Mouse (Mus musculus) stomach, postnatal 0 days (tissue): ENCODE measurements around the gene Ggct. TPM values are rescaled to one million over a fixed set of nuclear protein-coding genes. Genes with fewer than 3 reads are reported as not detected.

Experiments used
- ATAC-seq: fragments of 200-750 bp; cut with Nextera tagmentation; 2 replicates; pipeline ENCODE4 v1.8.0; 2017; ENCODE audit not compliant: low FRiP score, low TSS enrichment
- DNase-seq: peaks from one replicate; pipeline ENCODE4 v3.0.0-alpha.2; 2016; ENCODE audit warnings: low spot score
- H3K27ac ChIP-seq: fragments of 300-500 bp; sonication (generic); replicated peaks from 2 replicates; pipeline ENCODE4 v1.5.1; 2014; ENCODE audit warnings: mild to moderate bottlenecking, control low read depth
- H3K27me3 ChIP-seq: fragments of 300-500 bp; sonication (generic); 2 replicates; pipeline ENCODE4 v1.6.1; 2014; ENCODE audit warnings: low read length; ENCODE audit not compliant: control insufficient read depth, insufficient read depth
- H3K36me3 ChIP-seq: fragments of 300-500 bp; sonication (generic); 2 replicates; pipeline ENCODE4 v1.6.1; 2014; ENCODE audit warnings: low read length, mixed read lengths; ENCODE audit not compliant: control insufficient read depth, insufficient read depth
- H3K4me1 ChIP-seq: fragments of 300-500 bp; sonication (generic); replicated peaks from 2 replicates; pipeline ENCODE4 v1.6.1; 2014; ENCODE audit warnings: antibody characterized with exemption; ENCODE audit not compliant: control insufficient read depth, insufficient read depth
- H3K4me2 ChIP-seq: fragments of 300-500 bp; sonication (generic); replicated peaks from 2 replicates; pipeline ENCODE4 v1.6.1; 2014; ENCODE audit warnings: low read depth, mild to moderate bottlenecking, control low read depth, moderate library complexity
- H3K4me3 ChIP-seq: fragments of 300-500 bp; sonication (generic); 2 replicates; pipeline ENCODE4 v1.5.1; 2014; ENCODE audit warnings: low read depth, low read length, control low read depth
- H3K9ac ChIP-seq: fragments of 300-500 bp; sonication (generic); 2 replicates; pipeline ENCODE4 v1.6.1; 2014; ENCODE audit warnings: mild to moderate bottlenecking, low read length, control low read depth, mixed read lengths
- H3K9me3 ChIP-seq: fragments of 300-500 bp; sonication (generic); 2 replicates; pipeline ENCODE4 v1.6.1; 2016; ENCODE audit warnings: low read length; ENCODE audit not compliant: control insufficient read depth
- CTCF ChIP-seq: IDR thresholded peaks from 2 replicates; pipeline ENCODE4 v1.5.1; 2016; ENCODE audit warnings: antibody characterized with exemption, low read depth, mild to moderate bottlenecking, moderate library complexity
- EP300 ChIP-seq: optimal IDR thresholded peaks from 2 replicates; pipeline ENCODE3; 2016; ENCODE audit warnings: antibody characterized with exemption
- WGBS: fragments of 180-500 bp; shearing (Covaris S2); extraction: QIAGEN DNeasy Blood & Tissue Kit; methylation state at CpG from one replicate; pipeline ENCODE4 v1.1.7; 2014; 5-methylcytosine and 5-hydroxymethylcytosine counted together
- polyA plus RNA-seq: library from polyadenylated mRNA; unstranded; fragments of >200 nt; fragmentation: Nextera tagmentation; extraction: Ambion mirVana; gene quantifications from 2 replicates; pipeline ENCODE4 v1.2.1, GENCODE M21; 2015

Ggct gene
- polyA plus RNA-seq, 1 experiment from 2014 or later = 9.3 TPM

GRCm38 (mm10) chr6:55002438-55002837, 9.7 kb upstream of the Ggct start:
- no peak overlapping the region for H3K9ac ChIP-seq
- TF ChIP-seq CTCF (no peak), EP300 (no peak)
- H3K9me3 ChIP-seq = no peaks in the 10 kb centered on the region
- H3K36me3 ChIP-seq = no peaks in the 10 kb centered on the region
- ATAC-seq (no peak), DNase-seq (no peak)
- H3K4me3 ChIP-seq = no peak overlapping the region
- H3K27me3 ChIP-seq = no peaks in the 10 kb centered on the region
- H3K4me2 ChIP-seq = no peak overlapping the region
- no peak overlapping the region for H3K27ac ChIP-seq
- H3K4me1 ChIP-seq = no peaks in the 10 kb centered on the region
- 45% methylated on average over 4 of the region's 4 CpGs for WGBS

- H3K36me3 ChIP-seq = no peaks in the 10 kb centered on the region
- no peaks in the 10 kb centered on the region for H3K9me3 ChIP-seq
- no peaks in the 10 kb centered on the region for H3K4me1 ChIP-seq
- H3K27me3 ChIP-seq = no peaks in the 10 kb centered on the region
- no peak overlapping the region for H3K4me3 ChIP-seq
- H3K9ac ChIP-seq = no peak overlapping the region
- DNase-seq (no peak), ATAC-seq (no peak)
- no peak overlapping the region for H3K4me2 ChIP-seq
- WGBS = 68% methylated on average over 4 of the region's 4 CpGs
- no peak overlapping the region for H3K27ac ChIP-seq
- TF ChIP-seq CTCF (no peak), EP300 (no peak)
These were observed 8.6 kb upstream of the Ggct start for GRCm38 (mm10) chr6:55001320-55001719.

DNA sequence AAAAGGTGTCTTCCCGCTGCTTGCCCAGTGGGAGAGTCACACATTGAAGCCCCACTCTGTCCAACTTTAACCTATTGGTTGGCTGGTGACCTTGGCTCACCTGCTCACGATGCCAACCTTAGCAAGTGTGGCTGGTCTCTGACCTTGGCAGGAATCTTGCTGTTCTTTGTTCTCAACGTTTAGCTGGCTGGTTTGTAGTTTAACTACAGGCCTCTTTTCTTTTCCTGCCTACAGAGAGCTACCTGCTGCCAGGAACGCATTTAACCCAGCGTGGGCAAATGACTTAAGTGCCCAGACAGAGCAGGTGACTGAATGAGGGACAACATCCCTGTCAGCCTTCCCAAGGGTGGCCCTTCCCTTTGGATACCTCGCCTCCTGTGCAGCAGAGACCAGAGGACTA, 5.0 kb upstream of the Ggct start:
- H3K4me3 ChIP-seq = no peak overlapping the region
- 78% methylated on average over 6 of the region's 6 CpGs for WGBS
- TF ChIP-seq EP300 (no peak), CTCF (no peak)
- no peaks in the 10 kb centered on the region for H3K27me3 ChIP-seq
- no peak for ATAC-seq
- H3K36me3 ChIP-seq = no peaks in the 10 kb centered on the region
- H3K4me1 ChIP-seq = no peaks in the 10 kb centered on the region
- no peak overlapping the region for H3K4me2 ChIP-seq
- no peak overlapping the region for H3K9ac ChIP-seq
- no peaks in the 10 kb centered on the region for H3K9me3 ChIP-seq
- no peak for DNase-seq
- no peak overlapping the region for H3K27ac ChIP-seq

GRCm38 (mm10) chr6:54996361-54996760, 3.6 kb upstream of the Ggct start:
- no peak overlapping the region for H3K4me3 ChIP-seq
- WGBS = 81% methylated on average over 3 of the region's 3 CpGs
- H3K27me3 ChIP-seq = no peaks in the 10 kb centered on the region
- H3K9ac ChIP-seq = no peak overlapping the region
- TF ChIP-seq EP300 = no peak
- no peak for TF ChIP-seq CTCF
- no peak overlapping the region for H3K27ac ChIP-seq
- no peak for DNase-seq
- no peak overlapping the region for H3K4me2 ChIP-seq
- ATAC-seq = no peak
- H3K4me1 ChIP-seq = no peaks in the 10 kb centered on the region
- no peaks in the 10 kb centered on the region for H3K36me3 ChIP-seq
- H3K9me3 ChIP-seq = no peaks in the 10 kb centered on the region

- H3K27ac ChIP-seq = 0 out of 2 replicates have a peak overlapping the region, but pooled peaks have one; percentile 24
- H3K9ac ChIP-seq = peak overlapping the region; percentile 50
- no peaks in the 10 kb centered on the region for H3K4me1 ChIP-seq
- 3% methylated on average over 7 of the region's 7 CpGs for WGBS
- DNase-seq (no peak), ATAC-seq (no peak)
- H3K4me2 ChIP-seq = peak overlapping the region; percentile 89
- H3K4me3 ChIP-seq = peak overlapping the region; percentile 46
- H3K9me3 ChIP-seq = no peaks in the 10 kb centered on the region
- TF ChIP-seq CTCF = no peak
- TF ChIP-seq EP300 = no peak
- H3K27me3 ChIP-seq = no peaks in the 10 kb centered on the region
- no peaks in the 10 kb centered on the region for H3K36me3 ChIP-seq
These were observed 609 bp downstream of the Ggct start for GRCm38 (mm10) chr6:54992141-54992540.

DNA sequence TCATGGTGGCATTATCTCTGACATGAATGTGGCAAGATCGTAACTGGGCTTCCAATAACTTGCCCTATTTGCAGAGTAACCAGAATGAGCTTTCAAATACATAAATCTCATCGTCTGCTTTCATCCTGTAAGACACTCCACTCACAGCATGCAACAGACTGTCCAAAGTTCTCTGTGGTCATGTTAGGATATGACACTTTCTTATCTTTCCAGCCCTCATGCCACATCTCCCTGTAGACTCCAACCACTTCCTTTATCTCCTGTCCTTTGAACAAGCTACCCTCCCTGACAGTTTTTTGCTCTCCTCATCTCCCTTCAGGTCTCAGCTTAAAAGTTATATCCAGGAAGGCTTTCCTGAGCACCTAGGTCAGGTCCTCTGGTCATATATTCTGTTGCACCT, 1.6 kb downstream of the Ggct start:
- no peaks in the 10 kb centered on the region for H3K36me3 ChIP-seq
- ATAC-seq (no peak), DNase-seq (no peak)
- no peaks in the 10 kb centered on the region for H3K27me3 ChIP-seq
- WGBS = 76% methylated on average over 2 of the region's 2 CpGs
- H3K9me3 ChIP-seq = no peaks in the 10 kb centered on the region
- H3K4me3 ChIP-seq = no peak overlapping the region
- H3K4me2 ChIP-seq = no peak overlapping the region
- H3K9ac ChIP-seq = no peak overlapping the region
- H3K4me1 ChIP-seq = no peaks in the 10 kb centered on the region
- no peak overlapping the region for H3K27ac ChIP-seq
- TF ChIP-seq CTCF (no peak), EP300 (no peak)
